Mouse (Mus musculus): Measurements from ENCODE around the gene Gm12258. TPM values are rescaled to one million over a fixed set of nuclear protein-coding genes. Genes with fewer than 3 reads are reported as not detected.

The Gm12258 gene
- polyA plus RNA-seq, 1 experiment from 2014 or later: 2.5 TPM

DNA sequence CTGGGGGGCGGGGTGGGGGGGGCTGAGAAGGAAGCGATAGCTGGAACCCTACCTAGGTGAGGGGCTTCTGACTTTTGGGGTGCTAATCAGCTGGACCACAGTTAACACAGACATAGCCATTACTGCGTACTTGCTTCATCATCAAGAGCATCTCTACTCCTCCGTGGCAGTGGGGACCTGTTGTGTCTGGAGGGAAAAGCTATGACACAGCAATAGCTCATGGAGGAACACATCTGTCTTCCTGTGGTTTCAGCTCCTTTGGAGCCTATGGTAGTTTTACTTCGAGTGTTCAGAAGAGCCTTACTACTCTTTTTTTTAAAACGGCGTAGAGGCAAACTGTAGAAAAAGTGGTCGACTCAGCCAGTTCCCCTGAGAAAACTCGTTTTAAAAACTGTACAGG lies 678 bp downstream of the Gm12258 start:
- 0 out of 2 replicates have a peak, but pooled peaks have one; percentile 4 for ATAC-seq
- H3K9ac ChIP-seq: peak overlapping the region; percentile 87
- H3K4me3 ChIP-seq: peak overlapping the region; percentile 81
- WGBS (ENCODE audit: insufficient replicate concordance): 29% methylated on average over 9 of the region's 9 CpGs
- 0 out of 2 replicates have a peak, but pooled peaks cover 8% of the 10 kb centered on the region for H3K27me3 ChIP-seq (replicated peaks)
- peak overlapping the region; percentile 79 for H3K27ac ChIP-seq
- H3K36me3 ChIP-seq: peaks cover 30% of the 10 kb centered on the region
- no peaks in the 10 kb centered on the region for H3K9me3 ChIP-seq (replicated peaks)
- peaks cover 10% of the 10 kb centered on the region for H3K4me1 ChIP-seq
- peak overlapping the region; percentile 82 for H3K4me2 ChIP-seq

- H3K27ac ChIP-seq: no peak overlapping the region
- H3K9ac ChIP-seq: no peak overlapping the region
- no peak overlapping the region for H3K4me2 ChIP-seq
- H3K4me1 ChIP-seq: peaks cover 10% of the 10 kb centered on the region
- H3K27me3 ChIP-seq (replicated peaks): 0 out of 2 replicates have a peak, but pooled peaks cover 5% of the 10 kb centered on the region
- peaks cover 40% of the 10 kb centered on the region for H3K36me3 ChIP-seq
- ATAC-seq: no peak
- no peak overlapping the region for H3K4me3 ChIP-seq
- 59% methylated on average over 2 of the region's 2 CpGs for WGBS (ENCODE audit: insufficient replicate concordance)
- H3K9me3 ChIP-seq (replicated peaks): no peaks in the 10 kb centered on the region
Observed at GRCm38 (mm10) chr11:58849731-58850130, 2.8 kb downstream of the Gm12258 start.

- peaks cover 51% of the 10 kb centered on the region for H3K36me3 ChIP-seq
- no peak for ATAC-seq
Observed at GRCm38 (mm10) chr11:58860744-58861143, 13.8 kb downstream of the Gm12258 start.

GRCm38 (mm10) chr11:58867039-58867953 lies 20.3 kb downstream of the Gm12258 start, which contains the start of gene 2810021J22Rik:
Gene 2810021J22Rik, plus strand, starts transcription at chr11:58867216.
- Histone ChIP-seq H3K36me3 (peaks cover 26% of the 10 kb centered on the region), H3K9ac (peak within 1 kb of the TSS; percentile 83), H3K9me3 (replicated peaks) (no peaks in the 10 kb centered on the region), H3K27ac (peak within 1 kb of the TSS; percentile 91), H3K4me3 (peak within 1 kb of the TSS; percentile 82), H3K4me1 (peaks cover 17% of the 10 kb centered on the region), H3K4me2 (peak within 1 kb of the TSS; percentile 87), H3K27me3 (replicated peaks) (0 out of 2 replicates have a peak, but pooled peaks cover 6% of the 10 kb centered on the region)
- 3% methylated on average over 37 of the region's 37 CpGs for WGBS (ENCODE audit: insufficient replicate concordance)
- peak; percentile 91 for ATAC-seq

More at GRCm38 (mm10) chr11:58860744-58861143, 13.8 kb downstream of the Gm12258 start:
- Histone ChIP-seq H3K4me3 (no peak overlapping the region), H3K4me2 (no peak overlapping the region), H3K9me3 (replicated peaks) (peaks cover 29% of the 10 kb centered on the region), H3K4me1 (no peaks in the 10 kb centered on the region), H3K27ac (no peak overlapping the region), H3K27me3 (replicated peaks) (0 out of 2 replicates have a peak, but pooled peaks cover 4% of the 10 kb centered on the region), H3K9ac (no peak overlapping the region)
- 85% methylated on average over 8 of the region's 8 CpGs for WGBS (ENCODE audit: insufficient replicate concordance)

- peaks cover 26% of the 10 kb centered on the region for H3K36me3 ChIP-seq
Observed at GRCm38 (mm10) chr11:58867954-58868330, 21.0 kb downstream of the Gm12258 start.

DNA sequence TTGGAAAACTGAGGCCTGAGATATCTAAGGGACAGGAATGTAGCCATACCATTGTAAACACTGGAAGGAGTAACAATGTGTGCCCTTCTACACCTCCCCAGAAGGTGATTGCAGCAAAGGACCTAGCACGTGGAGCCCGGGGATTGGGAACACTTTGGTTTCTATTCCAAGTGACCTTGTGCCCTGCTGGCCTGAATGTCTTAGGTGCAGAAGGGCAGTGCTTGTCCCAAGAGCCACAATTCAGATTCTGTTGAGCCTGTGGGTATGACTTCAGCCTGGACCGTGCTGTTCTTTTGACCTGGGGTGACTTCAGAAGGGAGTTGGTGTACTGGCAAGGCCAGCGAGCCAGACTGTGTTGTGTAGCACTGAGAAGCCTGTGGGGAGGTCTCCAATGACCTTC lies 24.0 kb downstream of the Gm12258 start:
- no peak for ATAC-seq
- Histone ChIP-seq H3K27ac (no peak overlapping the region), H3K9me3 (replicated peaks) (no peaks in the 10 kb centered on the region), H3K4me2 (no peak overlapping the region), H3K4me3 (no peak overlapping the region), H3K36me3 (peaks cover 36% of the 10 kb centered on the region), H3K27me3 (replicated peaks) (no peaks in the 10 kb centered on the region), H3K4me1 (peaks cover 17% of the 10 kb centered on the region), H3K9ac (no peak overlapping the region)
- WGBS (ENCODE audit: insufficient replicate concordance): 83% methylated on average over 4 of the region's 4 CpGs

More at GRCm38 (mm10) chr11:58867954-58868330, 21.0 kb downstream of the Gm12258 start:
- H3K4me3 ChIP-seq: peak overlapping the region; percentile 82
- 0 out of 2 replicates have a peak, but pooled peaks cover 6% of the 10 kb centered on the region for H3K27me3 ChIP-seq (replicated peaks)
- peak overlapping the region; percentile 83 for H3K9ac ChIP-seq
- H3K4me1 ChIP-seq: peaks cover 17% of the 10 kb centered on the region
- ATAC-seq: no peak
- WGBS (ENCODE audit: insufficient replicate concordance): 69% methylated on average over 6 of the region's 6 CpGs
- peak overlapping the region; percentile 87 for H3K4me2 ChIP-seq
- H3K27ac ChIP-seq: no peak overlapping the region; the same call in 1 of the 2 replicates
- no peaks in the 10 kb centered on the region for H3K9me3 ChIP-seq (replicated peaks)

- Histone ChIP-seq H3K9ac (no peak overlapping the region), H3K27me3 (replicated peaks) (no peaks in the 10 kb centered on the region), H3K27ac (no peak overlapping the region), H3K4me3 (no peak overlapping the region), H3K9me3 (replicated peaks) (no peaks in the 10 kb centered on the region), H3K4me2 (no peak overlapping the region), H3K4me1 (no peaks in the 10 kb centered on the region), H3K36me3 (peaks cover 41% of the 10 kb centered on the region)
- 68% methylated on average over 8 of the region's 8 CpGs for WGBS (ENCODE audit: insufficient replicate concordance)
- no peak for ATAC-seq
Observed at GRCm38 (mm10) chr11:58883756-58884155, 36.8 kb downstream of the Gm12258 start.

- ATAC-seq: no peak
- Histone ChIP-seq H3K4me1 (no peaks in the 10 kb centered on the region), H3K27ac (no peak overlapping the region), H3K36me3 (peaks cover 72% of the 10 kb centered on the region), H3K4me2 (no peak overlapping the region), H3K4me3 (no peak overlapping the region), H3K27me3 (replicated peaks) (no peaks in the 10 kb centered on the region), H3K9me3 (replicated peaks) (0 out of 2 replicates have a peak, but pooled peaks cover 6% of the 10 kb centered on the region), H3K9ac (no peak overlapping the region)
- 91% methylated on average over 10 of the region's 10 CpGs for WGBS (ENCODE audit: insufficient replicate concordance)
Observed at GRCm38 (mm10) chr11:58890511-58890910, 43.6 kb downstream of the Gm12258 start.

DNA sequence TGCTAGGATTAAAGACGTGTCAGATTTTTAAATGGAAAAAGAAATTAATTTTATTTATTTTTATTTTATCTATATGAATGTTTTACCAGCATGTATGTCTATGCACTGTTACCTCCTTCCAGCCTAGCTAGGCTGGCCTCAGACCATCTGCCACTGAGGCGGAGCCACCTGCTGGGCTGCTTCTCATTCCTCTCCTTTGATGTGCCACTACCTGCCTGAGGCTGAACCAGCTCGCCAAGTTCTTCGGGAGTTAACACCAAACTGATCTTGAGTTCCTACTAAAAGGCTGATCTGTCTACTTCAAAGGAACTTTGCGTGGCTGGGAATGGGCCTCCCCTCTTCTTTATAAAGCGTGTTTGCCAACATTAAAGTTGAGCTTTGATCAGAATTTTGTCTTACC lies 47.5 kb downstream of the Gm12258 start:
- Histone ChIP-seq H3K4me2 (no peak overlapping the region), H3K4me1 (peaks cover 5% of the 10 kb centered on the region; the same call in 1 of the 2 replicates), H3K27ac (no peak overlapping the region), H3K27me3 (replicated peaks) (no peaks in the 10 kb centered on the region), H3K4me3 (no peak overlapping the region), H3K9ac (no peak overlapping the region), H3K36me3 (peaks cover 96% of the 10 kb centered on the region), H3K9me3 (replicated peaks) (0 out of 2 replicates have a peak, but pooled peaks cover 6% of the 10 kb centered on the region)
- no peak for ATAC-seq
- 83% methylated on average over 6 of the region's 6 CpGs for WGBS (ENCODE audit: insufficient replicate concordance)

DNA sequence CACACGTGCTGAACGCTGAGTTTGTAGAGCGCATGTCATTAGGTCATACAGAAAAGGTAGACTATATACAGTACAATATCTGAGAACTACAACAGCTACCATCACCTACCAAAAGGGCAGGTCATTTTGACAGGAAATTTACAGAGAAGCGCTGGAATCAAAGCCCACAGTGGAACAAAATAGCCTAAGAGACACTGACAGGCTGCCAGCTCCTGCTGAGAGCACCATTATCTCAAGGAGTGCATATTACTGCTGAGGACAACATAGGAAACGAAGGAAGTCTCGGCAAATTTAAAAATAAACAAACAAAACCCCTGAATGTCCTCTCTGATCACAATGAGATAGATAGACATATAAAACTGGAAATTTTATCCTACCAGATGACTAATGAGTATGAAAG lies 50.5 kb downstream of the Gm12258 start:
- H3K27ac ChIP-seq: no peak overlapping the region
- H3K9me3 ChIP-seq (replicated peaks): no peaks in the 10 kb centered on the region
- H3K36me3 ChIP-seq: peaks cover 96% of the 10 kb centered on the region
- H3K4me1 ChIP-seq: peaks cover 25% of the 10 kb centered on the region
- H3K4me3 ChIP-seq: no peak overlapping the region
- H3K9ac ChIP-seq: no peak overlapping the region
- ATAC-seq: no peak
- 86% methylated on average over 6 of the region's 6 CpGs for WGBS (ENCODE audit: insufficient replicate concordance)
- no peak overlapping the region for H3K4me2 ChIP-seq
- no peaks in the 10 kb centered on the region for H3K27me3 ChIP-seq (replicated peaks)

DNA sequence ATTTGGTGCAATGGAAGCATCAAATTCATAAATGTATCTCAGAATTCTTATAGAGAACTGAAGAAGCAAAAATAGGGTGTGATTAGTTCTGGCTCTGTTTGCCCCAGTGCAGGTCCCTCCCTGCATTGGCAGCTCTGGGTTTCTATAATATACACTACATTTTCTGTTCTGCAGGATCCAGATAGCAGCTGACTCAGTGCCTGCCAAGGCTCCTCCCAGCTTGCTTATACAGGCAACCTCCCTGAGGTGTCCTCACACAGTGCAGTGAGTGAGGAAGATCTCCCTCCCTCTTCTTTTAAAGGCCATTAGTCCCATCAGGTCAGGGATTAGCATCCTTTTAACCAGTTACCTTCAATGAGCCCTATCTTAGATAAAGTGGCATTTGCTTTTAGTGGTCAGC lies 54.1 kb downstream of the Gm12258 start:
- no peaks in the 10 kb centered on the region for H3K9me3 ChIP-seq (replicated peaks)
- H3K9ac ChIP-seq: peak overlapping the region; percentile 18; the same call in 1 of the 2 replicates
- peaks cover 63% of the 10 kb centered on the region for H3K36me3 ChIP-seq
- peaks cover 48% of the 10 kb centered on the region for H3K4me1 ChIP-seq
- peak overlapping the region; percentile 76 for H3K4me2 ChIP-seq
- H3K4me3 ChIP-seq: no peak overlapping the region
- peak overlapping the region; percentile 78 for H3K27ac ChIP-seq
- no peaks in the 10 kb centered on the region for H3K27me3 ChIP-seq (replicated peaks)
- ATAC-seq: peak; percentile 77
